Mouse (Mus musculus): Measurements from ENCODE around the gene Nr5a2.
"Not testable (repeated sequence)": the region's sequence is repeated elsewhere in the genome, so short reads cannot be mapped to it uniquely, and the experiment has no call there.

Gene Nr5a2

GRCm38 (mm10) chr1:136848791-136849190 is 111.5 kb downstream of the Nr5a2 start:
- in situ Hi-C loops (cut with MboI, MseI): no loop called here

GRCm38 (mm10) chr1:136846081-136846480 is 114.2 kb downstream of the Nr5a2 start:
- in situ Hi-C loops (cut with MboI, MseI): no loop called here

- in situ Hi-C loops (cut with MboI, MseI): no loop called here
Measured at GRCm38 (mm10) chr1:136845341-136845740, 114.9 kb downstream of the Nr5a2 start.

GRCm38 (mm10) chr1:136840512-136840911 is 119.7 kb downstream of the Nr5a2 start:
- in situ Hi-C loops (cut with MboI, MseI): no loop called here

- in situ Hi-C loops (cut with MboI, MseI): no loop called here
Measured at GRCm38 (mm10) chr1:136839202-136839601, 121.0 kb downstream of the Nr5a2 start.

- in situ Hi-C loops (cut with MboI, MseI): no loop called here
Measured at GRCm38 (mm10) chr1:136832305-136833152, 127.7 kb downstream of the Nr5a2 start.

- in situ Hi-C loops (cut with MboI, MseI): no loop called here
Measured at GRCm38 (mm10) chr1:136830992-136831391, 129.3 kb downstream of the Nr5a2 start.

GRCm38 (mm10) chr1:136829931-136830330 is 130.3 kb downstream of the Nr5a2 start:
- in situ Hi-C loops (cut with MboI, MseI): no loop called here

- in situ Hi-C loops (cut with MboI, MseI): no loop called here
Measured at GRCm38 (mm10) chr1:136823897-136824296, 136.4 kb downstream of the Nr5a2 start.

- in situ Hi-C loops (cut with MboI, MseI): no loop called here
Measured at GRCm38 (mm10) chr1:136800625-136801024, 159.6 kb downstream of the Nr5a2 start.

GRCm38 (mm10) chr1:136796361-136797090 is 163.7 kb downstream of the Nr5a2 start:
- in situ Hi-C loops (cut with MboI, MseI): no loop called here

GRCm38 (mm10) chr1:136792957-136793883 is 167.0 kb downstream of the Nr5a2 start:
- in situ Hi-C loops (cut with MboI, MseI): not testable (repeated sequence)

Data from T-helper 17 cell (primary cell).